Mouse (Mus musculus) heart, embryonic 14.5 days (tissue): ENCODE measurements around the gene Gm13691. TPM values are rescaled to one million over a fixed set of nuclear protein-coding genes. Genes with fewer than 3 reads are reported as not detected.
"Not testable (repeated sequence)": the region's sequence is repeated elsewhere in the genome, so short reads cannot be mapped to it uniquely, and the experiment has no call there.

Experiments
- ATAC-seq: fragments of 200-750 bp; cut with Nextera tagmentation; 2 replicates; pipeline ENCODE4 v1.8.0; 2017; ENCODE audit warnings: low read depth, moderate TSS enrichment; ENCODE audit not compliant: insufficient number of reproducible peaks, insufficient read depth, low FRiP score
- H3K27ac ChIP-seq, 2 experiments: fragments of 200-500 bp in 1 of 2; fragments of 300-500 bp in 1 of 2; sonication (generic) in 1 of 2; replicated peaks in 1 of 2; 2 replicates each; pipeline ENCODE4 v1.5.1; 2012 to 2014; ENCODE audit warnings: low read depth in 2 of 2, low read length in 2 of 2, control low read depth in 1 of 2, mild to moderate bottlenecking in 1 of 2, mixed read lengths in 1 of 2; ENCODE audit not compliant: control insufficient read depth in 1 of 2, insufficient read depth in 1 of 2
- H3K27me3 ChIP-seq: fragments of 300-500 bp; sonication (generic); 2 replicates; pipeline ENCODE4 v1.6.1; 2014; ENCODE audit warnings: mild to moderate bottlenecking, low read length, control low read depth; ENCODE audit not compliant: control insufficient read depth, insufficient read depth
- H3K36me3 ChIP-seq: fragments of 300-500 bp; sonication (generic); 2 replicates; pipeline ENCODE4 v1.6.1; 2014; ENCODE audit warnings: mild to moderate bottlenecking, control low read depth, low read length, mixed read lengths; ENCODE audit not compliant: control insufficient read depth, insufficient read depth
- H3K4me1 ChIP-seq, 2 experiments: fragments of 200-500 bp in 1 of 2; fragments of 300-500 bp in 1 of 2; sonication (generic) in 1 of 2; 2 replicates each; pipeline ENCODE4 v1.6.1; 2012 to 2014; ENCODE audit warnings: low read length in 2 of 2, control low read depth in 1 of 2, mixed read lengths in 1 of 2; ENCODE audit not compliant: control insufficient read depth in 2 of 2, insufficient read depth in 2 of 2
- H3K4me2 ChIP-seq: fragments of 300-500 bp; sonication (generic); 2 replicates; pipeline ENCODE4 v1.6.1; 2014; ENCODE audit warnings: mild to moderate bottlenecking, low read length
- H3K4me3 ChIP-seq, 2 experiments: fragments of 200-500 bp in 1 of 2; fragments of 300-500 bp in 1 of 2; sonication (generic) in 1 of 2; 2 replicates each; pipeline ENCODE4 v1.5.1; 2012 to 2014; ENCODE audit warnings: low read length in 2 of 2, mild to moderate bottlenecking in 2 of 2, control low read depth in 1 of 2, low read depth in 1 of 2, moderate library complexity in 1 of 2; ENCODE audit not compliant: control insufficient read depth in 1 of 2, insufficient read depth in 1 of 2
- H3K9ac ChIP-seq: fragments of 300-500 bp; sonication (generic); 2 replicates; pipeline ENCODE4 v1.6.1; 2014; ENCODE audit warnings: mild to moderate bottlenecking, low read length
- H3K9me3 ChIP-seq: fragments of 300-500 bp; sonication (generic); 2 replicates; pipeline ENCODE4 v1.6.1; 2016; ENCODE audit warnings: low read length, control low read depth; ENCODE audit not compliant: control insufficient read depth
- WGBS: fragments of 180-500 bp; shearing (Covaris S2); extraction: QIAGEN DNeasy Blood & Tissue Kit; methylation state at CpG from one replicate; pipeline ENCODE4 v1.1.7; 2014; 5-methylcytosine and 5-hydroxymethylcytosine counted together
- polyA plus RNA-seq: library from polyadenylated mRNA; unstranded; fragments of >200 nt; fragmentation: Nextera tagmentation; extraction: Ambion mirVana; gene quantifications from 2 replicates; pipeline ENCODE4 v1.2.1, GENCODE M21; 2014

The Gm13691 gene
- polyA plus RNA-seq, 1 experiment from 2014 or later, result not detected

GRCm38 (mm10) chr2:84035997-84036396 lies 45.6 kb downstream of the Gm13691 start:
- H3K27ac ChIP-seq, result no peak overlapping the region
- no peak overlapping the region for H3K9ac ChIP-seq
- H3K4me2 ChIP-seq, result no peak overlapping the region
- H3K4me3 ChIP-seq, result no peak overlapping the region
- no peaks in the 10 kb centered on the region for H3K4me1 ChIP-seq
- H3K27me3 ChIP-seq, result no peaks in the 10 kb centered on the region
- no peaks in the 10 kb centered on the region for H3K9me3 ChIP-seq
- H3K36me3 ChIP-seq, result no peaks in the 10 kb centered on the region
- no peak for ATAC-seq
- WGBS, result 82% methylated on average over 4 of the region's 4 CpGs

- Histone ChIP-seq H3K4me1 (no peaks in the 10 kb centered on the region), H3K27me3 (no peaks in the 10 kb centered on the region)
- no peak for ATAC-seq
Measured at GRCm38 (mm10) chr2:84037304-84037703, 47.0 kb downstream of the Gm13691 start.

GRCm38 (mm10) chr2:84037943-84038342 lies 47.6 kb downstream of the Gm13691 start:
- not testable (repeated sequence) for H3K27ac ChIP-seq, H3K9ac ChIP-seq, H3K9me3 ChIP-seq, H3K27me3 ChIP-seq, H3K4me2 ChIP-seq, H3K36me3 ChIP-seq, H3K4me3 ChIP-seq, H3K4me1 ChIP-seq, ATAC-seq
- 71% methylated on average over 1 of the region's 1 CpGs for WGBS

More at GRCm38 (mm10) chr2:84037304-84037703, 47.0 kb downstream of the Gm13691 start:
- Histone ChIP-seq H3K9me3 (no peaks in the 10 kb centered on the region), H3K4me3 (no peak overlapping the region), H3K36me3 (no peaks in the 10 kb centered on the region), H3K27ac (no peak overlapping the region), H3K9ac (no peak overlapping the region), H3K4me2 (no peak overlapping the region)
- whole genome bisulfite sequencing, result 16% methylated on average over 4 of the region's 4 CpGs

GRCm38 (mm10) chr2:84039277-84039676 lies 48.9 kb downstream of the Gm13691 start:
- H3K9me3 ChIP-seq, result no peaks in the 10 kb centered on the region
- 70% methylated on average over 6 of the region's 6 CpGs for WGBS

More at GRCm38 (mm10) chr2:84039277-84039676, 48.9 kb downstream of the Gm13691 start:
- Histone ChIP-seq H3K36me3 (no peaks in the 10 kb centered on the region), H3K4me3 (no peak overlapping the region), H3K4me2 (no peak overlapping the region), H3K27ac (no peak overlapping the region), H3K4me1 (no peaks in the 10 kb centered on the region), H3K9ac (no peak overlapping the region), H3K27me3 (no peaks in the 10 kb centered on the region)
- ATAC-seq, result no peak

Other genes with a start within 250 kb of the Gm13691 start
- gene Fam171b, start 177.9 kb upstream of the Gm13691 start, polyA plus RNA-seq, result 1.9 and 3.6 TPM in 2 replicates
- gene Zswim2, start 49.3 kb upstream of the Gm13691 start, polyA plus RNA-seq, result not detected in 2 replicates
- gene Gm13698, start 34.9 kb upstream of the Gm13691 start, polyA plus RNA-seq, result not detected in 2 replicates
- not detected in 2 replicates for gene Gm13693, start 29.1 kb upstream of the Gm13691 start, polyA plus RNA-seq
- not detected in 2 replicates for gene Gm13695, start 23.2 kb upstream of the Gm13691 start, polyA plus RNA-seq
- gene Gm13696, start 17.4 kb upstream of the Gm13691 start, polyA plus RNA-seq, result not detected in 2 replicates
- gene Gm13694, start 11.6 kb upstream of the Gm13691 start, polyA plus RNA-seq, result not detected in 2 replicates
- gene Gm13697, start 5.8 kb upstream of the Gm13691 start, polyA plus RNA-seq, result not detected in 2 replicates